Comparison of ENCODE assay signal across 26 mouse cellular contexts in genomic region chr4:57311750-57312149, GRCm38 (mm10). TPM values are rescaled to one million over a fixed set of nuclear protein-coding genes. Genes with fewer than 3 reads are reported as not detected.
A peak's percentile ranks its signal among the peaks of the same experiment; 100 is the strongest.
DNase-seq lines count a peak whose midpoint lies in the region; ATAC-seq and TF ChIP-seq lines count a peak whose summit lies in the region.
"Had no signal": no experiment of that assay in that cellular context is flagged by ENCODE, and none has a peak within 500 bp of the region (broad histone marks: within the 10 kb centered on the region; RNA-seq: fewer than 3 reads in every experiment).

No protein-coding gene starts in this region.

- no peak overlapping the region for H3K4me2 ChIP-seq in intestine, embryonic 16.5 days (ENCODE audit: low read depth, low read length)
- no peak overlapping the region for H3K4me2 ChIP-seq in intestine, embryonic 15.5 days (replicated peaks)
- H3K4me2 ChIP-seq in kidney, embryonic 16.5 days (replicated peaks; ENCODE audit: low read depth, low read length), result no peak overlapping the region
- no peak overlapping the region for H3K4me2 ChIP-seq in liver, embryonic 15.5 days
- no peak overlapping the region for H3K4me2 ChIP-seq in liver, postnatal 0 days (ENCODE audit: low read depth, low read length)
- H3K4me2 ChIP-seq: embryonic facial prominence, embryonic 12.5 days; forebrain, embryonic 12.5 days had no signal

- no peaks in the 10 kb centered on the region for H3K36me3 ChIP-seq in intestine, embryonic 16.5 days (ENCODE audit: control insufficient read depth, insufficient read depth, low read length)
- H3K36me3 ChIP-seq in intestine, embryonic 15.5 days, result no peaks in the 10 kb centered on the region
- H3K36me3 ChIP-seq in kidney, embryonic 16.5 days (ENCODE audit: insufficient read depth, low read length), result no peaks in the 10 kb centered on the region
- no peaks in the 10 kb centered on the region for H3K36me3 ChIP-seq in liver, embryonic 15.5 days (replicated peaks)
- no peaks in the 10 kb centered on the region for H3K36me3 ChIP-seq in liver, postnatal 0 days (replicated peaks; ENCODE audit: insufficient read depth, low read length)
- H3K36me3 ChIP-seq: embryonic facial prominence, embryonic 10.5 days; embryonic facial prominence, embryonic 12.5 days; forebrain, embryonic 12.5 days; G1E had no signal

- H3K9me3 ChIP-seq in intestine, embryonic 16.5 days (ENCODE audit: control insufficient read depth, low read length), result no peaks in the 10 kb centered on the region
- H3K9me3 ChIP-seq in intestine, embryonic 15.5 days, result no peaks in the 10 kb centered on the region
- H3K9me3 ChIP-seq in kidney, embryonic 16.5 days (ENCODE audit: low read length), result no peaks in the 10 kb centered on the region
- H3K9me3 ChIP-seq in liver, embryonic 15.5 days (replicated peaks), result no peaks in the 10 kb centered on the region
- no peaks in the 10 kb centered on the region for H3K9me3 ChIP-seq in liver, postnatal 0 days (ENCODE audit: low read length)
- H3K9me3 ChIP-seq: embryonic facial prominence, embryonic 10.5 days; embryonic facial prominence, embryonic 12.5 days; forebrain, embryonic 12.5 days had no signal

- 80% methylated on average over 4 of the region's 4 CpGs for WGBS in intestine, embryonic 16.5 days
- 87% methylated on average over 4 of the region's 4 CpGs for WGBS in intestine, embryonic 15.5 days
- 85% methylated on average over 4 of the region's 4 CpGs for whole genome bisulfite sequencing in kidney, embryonic 16.5 days
- 60% methylated on average over 4 of the region's 4 CpGs for whole genome bisulfite sequencing in liver, embryonic 15.5 days (ENCODE audit: insufficient replicate concordance)
- 51% methylated on average over 4 of the region's 4 CpGs for WGBS in liver, postnatal 0 days (ENCODE audit: insufficient replicate concordance)

- DNase-seq in kidney, adult 8-10 months, result peak; percentile 9 to 23
- DNase-seq in liver, result no peak
- DNase-seq in liver, postnatal 0 days, result no peak
- no peak for DNase-seq in frontal cortex, postnatal 10 days (ENCODE audit: low spot score in 2 of 2)
- DNase-seq: adrenal gland, adult 8-10 months; adrenal gland, postnatal 14 days; adrenal gland, postnatal 36 days; B cell, adult 2 months; cerebellum, adult 11-12 months; cerebellum, adult 2 months; cerebellum, adult 9-10 months; cerebellum, postnatal 10 days; cerebellum, postnatal 25 days had no signal

- peak; percentile 59 for ATAC-seq in intestine, embryonic 16.5 days
- ATAC-seq in intestine, embryonic 15.5 days, result no peak
- no peak for ATAC-seq in kidney, embryonic 16.5 days (ENCODE audit: low FRiP score, low TSS enrichment)
- peak; percentile 47; the same call in 1 of the 2 replicates for ATAC-seq in liver, embryonic 15.5 days (ENCODE audit: insufficient read depth)
- peak; percentile 76 for ATAC-seq in liver, postnatal 0 days
- ATAC-seq: activated CD4-positive, CD25-positive, alpha-beta regulatory T cell, adult 4 months; CD4-positive, CD25-positive, alpha-beta regulatory T cell, adult 4 months; forebrain, embryonic 14.5 days; Patski had no signal

- TF ChIP-seq CTCF in liver, postnatal 0 days (IDR thresholded peaks at IDR 0.05; ENCODE audit: low read depth), result no peak

- H3K4me1 ChIP-seq in intestine, embryonic 16.5 days (ENCODE audit: control insufficient read depth, insufficient read depth, low read length), result 0 out of 2 replicates have a peak, but pooled peaks cover 2% of the 10 kb centered on the region
- H3K4me1 ChIP-seq in intestine, embryonic 15.5 days (replicated peaks), result peaks cover 3% of the 10 kb centered on the region; the same call in 1 of the 2 replicates
- H3K4me1 ChIP-seq in kidney, embryonic 16.5 days (ENCODE audit: insufficient read depth, low read length), result no peaks in the 10 kb centered on the region; the same call in 1 of the 2 replicates
- no peaks in the 10 kb centered on the region for H3K4me1 ChIP-seq in liver, embryonic 15.5 days (replicated peaks)
- H3K4me1 ChIP-seq in liver, postnatal 0 days (ENCODE audit: insufficient read depth), result peaks cover 2% of the 10 kb centered on the region; the same call in 1 of the 2 replicates
- H3K4me1 ChIP-seq: forebrain, embryonic 12.5 days had no signal

- TF ChIP-seq EP300 in liver, postnatal 0 days (IDR thresholded peaks at IDR 0.05; ENCODE audit: low read depth), result no peak

- H3K27ac ChIP-seq in intestine, embryonic 16.5 days (ENCODE audit: low read length), result no peak overlapping the region
- H3K27ac ChIP-seq in intestine, embryonic 15.5 days, result no peak overlapping the region
- no peak overlapping the region for H3K27ac ChIP-seq in kidney, embryonic 16.5 days (ENCODE audit: low read length)
- no peak overlapping the region for H3K27ac ChIP-seq in liver, embryonic 15.5 days (replicated peaks)
- H3K27ac ChIP-seq in liver, postnatal 0 days (ENCODE audit: low read depth), result peak overlapping the region; percentile 58; the same call in 1 of the 2 replicates
- H3K27ac ChIP-seq: embryonic facial prominence, embryonic 10.5 days; embryonic facial prominence, embryonic 12.5 days; forebrain, embryonic 12.5 days had no signal

- no peak overlapping the region for H3K9ac ChIP-seq in intestine, embryonic 16.5 days (ENCODE audit: low read depth, low read length)
- H3K9ac ChIP-seq in intestine, embryonic 15.5 days, result no peak overlapping the region
- no peak overlapping the region for H3K9ac ChIP-seq in kidney, embryonic 16.5 days (replicated peaks; ENCODE audit: low read length)
- H3K9ac ChIP-seq in liver, embryonic 15.5 days, result no peak overlapping the region
- H3K9ac ChIP-seq in liver, postnatal 0 days (replicated peaks), result no peak overlapping the region
- H3K9ac ChIP-seq: embryonic facial prominence, embryonic 12.5 days; forebrain, embryonic 12.5 days had no signal

- H3K4me3 ChIP-seq in intestine, embryonic 16.5 days (ENCODE audit: low read length), result no peak overlapping the region
- H3K4me3 ChIP-seq in intestine, embryonic 15.5 days (replicated peaks), result no peak overlapping the region
- H3K4me3 ChIP-seq in kidney, embryonic 16.5 days (ENCODE audit: low read length), result no peak overlapping the region
- H3K4me3 ChIP-seq in liver, embryonic 15.5 days (replicated peaks), result no peak overlapping the region
- no peak overlapping the region for H3K4me3 ChIP-seq in liver, postnatal 0 days (ENCODE audit: low read depth, low read length)
- H3K4me3 ChIP-seq: embryonic facial prominence, embryonic 10.5 days; embryonic facial prominence, embryonic 12.5 days; forebrain, embryonic 12.5 days had no signal

- H3K27me3 ChIP-seq in intestine, embryonic 16.5 days (replicated peaks; ENCODE audit: control insufficient read depth, insufficient read depth, low read length), result no peaks in the 10 kb centered on the region
- no peaks in the 10 kb centered on the region for H3K27me3 ChIP-seq in intestine, embryonic 15.5 days (replicated peaks)
- no peaks in the 10 kb centered on the region for H3K27me3 ChIP-seq in kidney, embryonic 16.5 days (ENCODE audit: insufficient read depth, low read length)
- 0 out of 2 replicates have a peak, but pooled peaks cover 3% of the 10 kb centered on the region for H3K27me3 ChIP-seq in liver, embryonic 15.5 days
- no peaks in the 10 kb centered on the region for H3K27me3 ChIP-seq in liver, postnatal 0 days (ENCODE audit: insufficient read depth, low read length)
- H3K27me3 ChIP-seq: CH12.LX; embryonic facial prominence, embryonic 12.5 days; Patski had no signal

RNA-seq across cellular contexts. Expression of gene Ptpn3, which starts 10.1 kb away (rescaled TPM):
- 8.5 and 10.1 TPM in 2 replicates for polyA plus RNA-seq in intestine, embryonic 16.5 days (2015; fragmentation: Nextera tagmentation; extraction: Ambion mirVana)
- 9.4 and 10.4 TPM in 2 replicates for polyA plus RNA-seq in intestine, embryonic 15.5 days (2015; fragmentation: Nextera tagmentation; extraction: Ambion mirVana)
- 9.0 and 9.3 TPM in 2 replicates for polyA plus RNA-seq in kidney, embryonic 16.5 days (2015; fragmentation: Nextera tagmentation; extraction: Ambion mirVana)
- polyA plus RNA-seq in liver, embryonic 15.5 days (2015; fragmentation: Nextera tagmentation; extraction: Ambion mirVana), result 0.52 and 0.66 TPM in 2 replicates
- polyA plus RNA-seq in liver, postnatal 0 days (2015; fragmentation: Nextera tagmentation; extraction: Ambion mirVana), result 2.5 and 3.0 TPM in 2 replicates
- polyA plus RNA-seq: G1E had no signal

Comparison
In these comparisons a context has a peak if more than half of its experiments do, and no peak if none do; other contexts are left out.
1. ATAC-seq: peak in intestine, embryonic 16.5 days (single experiment), liver, embryonic 15.5 days (single experiment) and liver, postnatal 0 days (single experiment); none in intestine, embryonic 15.5 days (single experiment) and kidney, embryonic 16.5 days (single experiment).
2. DNase-seq: peak in kidney, adult 8-10 months (2 of 2); none in liver (single experiment), liver, postnatal 0 days (single experiment) and frontal cortex, postnatal 10 days (0 of 2).